Mouse (Mus musculus) liver, embryonic 12.5 days (tissue): ENCODE results near the gene Mgll. TPM values are rescaled to one million over a fixed set of nuclear protein-coding genes. Genes with fewer than 3 reads are reported as not detected.

ENCODE experiments used
- ATAC-seq: fragments of 200-750 bp; cut with Nextera tagmentation; 2 replicates; pipeline ENCODE4 v1.8.0; 2017; ENCODE audit warnings: moderate number of reproducible peaks, mild to moderate bottlenecking, moderate library complexity
- H3K27ac ChIP-seq: fragments of 300-500 bp; sonication (generic); 2 replicates; pipeline ENCODE4 v1.5.1; 2016; ENCODE audit warnings: mild to moderate bottlenecking
- H3K27me3 ChIP-seq: fragments of 300-500 bp; sonication (generic); replicated peaks from 2 replicates; pipeline ENCODE4 v1.6.1; 2016; ENCODE audit warnings: mild to moderate bottlenecking, moderate library complexity
- H3K36me3 ChIP-seq: fragments of 300-500 bp; sonication (generic); 2 replicates; pipeline ENCODE4 v1.6.1; 2016; ENCODE audit warnings: mild to moderate bottlenecking, moderate library complexity
- H3K4me1 ChIP-seq: fragments of 300-500 bp; sonication (generic); 2 replicates; pipeline ENCODE4 v1.6.1; 2016
- H3K4me2 ChIP-seq: fragments of 300-500 bp; sonication (generic); 2 replicates; pipeline ENCODE4 v1.6.1; 2016; ENCODE audit warnings: mild to moderate bottlenecking, moderate library complexity
- H3K4me3 ChIP-seq: fragments of 300-500 bp; sonication (generic); 2 replicates; pipeline ENCODE4 v1.5.1; 2016; ENCODE audit warnings: mild to moderate bottlenecking, moderate library complexity
- H3K9ac ChIP-seq: fragments of 300-500 bp; sonication (generic); 2 replicates; pipeline ENCODE4 v1.6.1; 2016; ENCODE audit warnings: mild to moderate bottlenecking, moderate library complexity
- H3K9me3 ChIP-seq: fragments of 300-500 bp; sonication (generic); replicated peaks from 2 replicates; pipeline ENCODE4 v1.6.1; 2016; ENCODE audit warnings: mild to moderate bottlenecking, moderate library complexity
- WGBS: fragments of 180-500 bp; shearing (Covaris S2); methylation state at CpG from one replicate; pipeline ENCODE4 v1.1.7; 2016; ENCODE audit not compliant: insufficient replicate concordance; 5-methylcytosine and 5-hydroxymethylcytosine counted together
- polyA plus RNA-seq: library from polyadenylated mRNA; unstranded; fragments of >200 nt; fragmentation: Nextera tagmentation; extraction: Ambion mirVana; gene quantifications from 2 replicates; pipeline ENCODE4 v1.2.1, GENCODE M21; 2016

The Mgll gene
- polyA plus RNA-seq, 1 experiment from 2014 or later = 46.4 TPM

- H3K4me1 ChIP-seq = peaks cover 19% of the 10 kb centered on the region
- 0 out of 2 replicates have a peak overlapping the region, but pooled peaks have one; percentile 13 for H3K9ac ChIP-seq
- H3K27me3 ChIP-seq = peaks cover 3% of the 10 kb centered on the region; the same call in 1 of the 2 replicates
- H3K36me3 ChIP-seq = peaks cover 43% of the 10 kb centered on the region
- no peak overlapping the region for H3K4me2 ChIP-seq
- ATAC-seq = no peak
- no peak overlapping the region for H3K4me3 ChIP-seq
- no peaks in the 10 kb centered on the region for H3K9me3 ChIP-seq
- 51% methylated on average over 13 of the region's 13 CpGs for WGBS
- no peak overlapping the region for H3K27ac ChIP-seq
Observed at GRCm38 (mm10) chr6:88827395-88828205, 103.4 kb downstream of the Mgll start.

- no peak overlapping the region for H3K27ac ChIP-seq
Observed at GRCm38 (mm10) chr6:88828206-88829009, 104.2 kb downstream of the Mgll start.

GRCm38 (mm10) chr6:88829579-88829978 is 105.4 kb downstream of the Mgll start:
- no peak for ATAC-seq
- H3K4me1 ChIP-seq = peaks cover 38% of the 10 kb centered on the region

More at GRCm38 (mm10) chr6:88828206-88829009, 104.2 kb downstream of the Mgll start:
- Histone ChIP-seq H3K4me3 (no peak overlapping the region), H3K9ac (no peak overlapping the region), H3K4me1 (peaks cover 27% of the 10 kb centered on the region), H3K4me2 (no peak overlapping the region), H3K27me3 (peaks cover 3% of the 10 kb centered on the region; the same call in 1 of the 2 replicates), H3K36me3 (peaks cover 35% of the 10 kb centered on the region), H3K9me3 (no peaks in the 10 kb centered on the region)
- WGBS = 63% methylated on average over 15 of the region's 15 CpGs
- no peak for ATAC-seq

GRCm38 (mm10) chr6:88830112-88830702 is 106.0 kb downstream of the Mgll start:
- H3K27ac ChIP-seq = no peak overlapping the region
- peaks cover 45% of the 10 kb centered on the region for H3K4me1 ChIP-seq
- 0 out of 2 replicates have a peak, but pooled peaks cover 3% of the 10 kb centered on the region for H3K27me3 ChIP-seq
- no peak for ATAC-seq
- H3K9me3 ChIP-seq = no peaks in the 10 kb centered on the region
- H3K9ac ChIP-seq = no peak overlapping the region
- peaks cover 17% of the 10 kb centered on the region for H3K36me3 ChIP-seq
- H3K4me2 ChIP-seq = no peak overlapping the region
- H3K4me3 ChIP-seq = no peak overlapping the region
- 76% methylated on average over 6 of the region's 6 CpGs for WGBS

More at GRCm38 (mm10) chr6:88829579-88829978, 105.4 kb downstream of the Mgll start:
- no peak overlapping the region for H3K27ac ChIP-seq
- H3K27me3 ChIP-seq = peaks cover 3% of the 10 kb centered on the region; the same call in 1 of the 2 replicates
- H3K9me3 ChIP-seq = no peaks in the 10 kb centered on the region
- WGBS = 63% methylated on average over 4 of the region's 4 CpGs
- no peak overlapping the region for H3K9ac ChIP-seq
- no peak overlapping the region for H3K4me2 ChIP-seq
- H3K4me3 ChIP-seq = no peak overlapping the region
- peaks cover 24% of the 10 kb centered on the region for H3K36me3 ChIP-seq

GRCm38 (mm10) chr6:88831456-88831855 is 107.2 kb downstream of the Mgll start:
- Histone ChIP-seq H3K9ac (no peak overlapping the region), H3K9me3 (no peaks in the 10 kb centered on the region), H3K4me1 (peaks cover 57% of the 10 kb centered on the region), H3K4me3 (no peak overlapping the region), H3K4me2 (no peak overlapping the region), H3K27me3 (0 out of 2 replicates have a peak, but pooled peaks cover 3% of the 10 kb centered on the region), H3K27ac (no peak overlapping the region), H3K36me3 (peaks cover 19% of the 10 kb centered on the region)
- ATAC-seq = no peak
- 28% methylated on average over 8 of the region's 8 CpGs for WGBS

- Histone ChIP-seq H3K27ac (peak overlapping the region; percentile 70; the same call in 1 of the 2 replicates), H3K36me3 (peaks cover 24% of the 10 kb centered on the region), H3K4me3 (no peak overlapping the region), H3K4me2 (no peak overlapping the region), H3K27me3 (0 out of 2 replicates have a peak, but pooled peaks cover under 1% of the 10 kb centered on the region), H3K9ac (no peak overlapping the region), H3K9me3 (no peaks in the 10 kb centered on the region), H3K4me1 (peaks cover 60% of the 10 kb centered on the region)
- 64% methylated on average over 5 of the region's 5 CpGs for WGBS
- peak; percentile 56 for ATAC-seq
Observed at GRCm38 (mm10) chr6:88832663-88833062, 108.5 kb downstream of the Mgll start.

GRCm38 (mm10) chr6:88833340-88834140 is 109.3 kb downstream of the Mgll start:
- peaks cover 56% of the 10 kb centered on the region for H3K4me1 ChIP-seq
- peak overlapping the region; percentile 92 for H3K27ac ChIP-seq
- H3K4me2 ChIP-seq = no peak overlapping the region
- H3K36me3 ChIP-seq = peaks cover 32% of the 10 kb centered on the region
- WGBS = 82% methylated on average over 5 of the region's 5 CpGs
- no peak overlapping the region for H3K4me3 ChIP-seq
- no peaks in the 10 kb centered on the region for H3K9me3 ChIP-seq
- no peak for ATAC-seq
- no peaks in the 10 kb centered on the region for H3K27me3 ChIP-seq
- no peak overlapping the region for H3K9ac ChIP-seq

- ATAC-seq = peak; percentile 83
- Histone ChIP-seq H3K4me1 (peaks cover 64% of the 10 kb centered on the region), H3K4me2 (peak overlapping the region; percentile 62), H3K27ac (peak overlapping the region; percentile 92), H3K9me3 (no peaks in the 10 kb centered on the region), H3K4me3 (no peak overlapping the region), H3K36me3 (peaks cover 46% of the 10 kb centered on the region), H3K27me3 (no peaks in the 10 kb centered on the region), H3K9ac (peak overlapping the region; percentile 69)
- 24% methylated on average over 5 of the region's 5 CpGs for WGBS
Observed at GRCm38 (mm10) chr6:88835047-88835446, 110.8 kb downstream of the Mgll start.

- WGBS = 92% methylated on average over 28 of the region's 28 CpGs
- peaks cover 75% of the 10 kb centered on the region for H3K4me1 ChIP-seq
- H3K4me3 ChIP-seq = no peak overlapping the region
- no peak overlapping the region for H3K9ac ChIP-seq
- peak overlapping the region; percentile 62; the same call in 1 of the 2 replicates for H3K4me2 ChIP-seq
- no peaks in the 10 kb centered on the region for H3K9me3 ChIP-seq
- ATAC-seq = no peak
- H3K36me3 ChIP-seq = peaks cover 49% of the 10 kb centered on the region
- H3K27ac ChIP-seq = peak overlapping the region; percentile 92; the same call in 1 of the 2 replicates
- no peaks in the 10 kb centered on the region for H3K27me3 ChIP-seq
Observed at GRCm38 (mm10) chr6:88836178-88836819, 112.1 kb downstream of the Mgll start.

- no peaks in the 10 kb centered on the region for H3K9me3 ChIP-seq
- peaks cover 71% of the 10 kb centered on the region for H3K4me1 ChIP-seq
- no peak overlapping the region for H3K9ac ChIP-seq
- ATAC-seq = no peak
- H3K4me2 ChIP-seq = no peak overlapping the region
- no peak overlapping the region for H3K4me3 ChIP-seq
- H3K27me3 ChIP-seq = no peaks in the 10 kb centered on the region
- H3K36me3 ChIP-seq = peaks cover 49% of the 10 kb centered on the region
- WGBS = 89% methylated on average over 12 of the region's 12 CpGs
- H3K27ac ChIP-seq = peak overlapping the region; percentile 92; the same call in 1 of the 2 replicates
Observed at GRCm38 (mm10) chr6:88837999-88838398, 113.8 kb downstream of the Mgll start.
